In the genomic region with DNA sequence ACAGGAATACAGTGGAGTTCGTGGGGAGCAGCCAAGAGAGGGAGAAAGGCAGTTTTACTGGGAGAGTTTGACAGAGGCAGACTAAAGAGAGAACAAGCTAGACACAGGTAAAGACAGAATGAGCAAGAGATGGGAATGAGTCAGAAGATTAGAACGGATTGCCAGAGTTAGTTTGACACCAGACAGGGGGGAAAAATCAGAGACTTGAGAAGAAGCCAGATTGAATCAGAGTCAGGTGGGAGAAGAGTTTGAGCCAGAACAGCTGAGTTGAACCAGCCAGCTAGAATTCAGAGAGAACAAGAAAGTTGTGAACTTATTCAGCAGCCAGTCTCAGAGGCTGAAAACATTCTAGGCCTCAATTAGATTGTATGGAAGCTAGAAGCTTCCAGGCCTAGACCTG, we compare ENCODE assay signal across 21 mouse cellular contexts. TPM values are rescaled to one million over a fixed set of nuclear protein-coding genes. Genes with fewer than 3 reads are reported as not detected.
DNase-seq lines count a peak whose midpoint lies in the region; ATAC-seq and TF ChIP-seq lines count a peak whose summit lies in the region.
"Had no signal": no experiment of that assay in that cellular context is flagged by ENCODE, and none has a peak within 500 bp of the region (broad histone marks: within the 10 kb centered on the region; RNA-seq: fewer than 3 reads in every experiment).

A gene (plus strand): TSS at position 301 of the 400 bp plus-strand sequence.

- no peaks in the 10 kb centered on the region for H3K27me3 ChIP-seq in heart, embryonic 15.5 days
- no peaks in the 10 kb centered on the region for H3K27me3 ChIP-seq in liver, adult 2 months (ENCODE audit: control insufficient read depth, insufficient read depth, low read length)
- no peaks in the 10 kb centered on the region for H3K27me3 ChIP-seq in liver, postnatal 0 days (ENCODE audit: insufficient read depth, low read length)
- H3K27me3 ChIP-seq in stomach, postnatal 0 days (ENCODE audit: control insufficient read depth, insufficient read depth, low read length) = no peaks in the 10 kb centered on the region
- H3K27me3 ChIP-seq: embryonic facial prominence, embryonic 15.5 days; hindbrain, embryonic 15.5 days; limb, embryonic 13.5 days had no signal

- H3K36me3 ChIP-seq in heart, embryonic 15.5 days = no peaks in the 10 kb centered on the region
- H3K36me3 ChIP-seq in liver, adult 2 months (ENCODE audit: control insufficient read depth, insufficient read depth, low read length) = peaks cover 24% of the 10 kb centered on the region
- no peaks in the 10 kb centered on the region for H3K36me3 ChIP-seq in liver, postnatal 0 days (replicated peaks; ENCODE audit: insufficient read depth, low read length)
- no peaks in the 10 kb centered on the region for H3K36me3 ChIP-seq in stomach, postnatal 0 days (ENCODE audit: control insufficient read depth, insufficient read depth, low read length)
- H3K36me3 ChIP-seq: embryonic facial prominence, embryonic 15.5 days; hindbrain, embryonic 15.5 days; limb, embryonic 13.5 days had no signal

- no peak for ATAC-seq in heart, embryonic 15.5 days (replicated peaks; ENCODE audit: insufficient number of reproducible peaks, insufficient read depth, low FRiP score, low read depth)
- ATAC-seq in liver, postnatal 0 days = no peak
- no peak for ATAC-seq in stomach, postnatal 0 days (ENCODE audit: low FRiP score, low TSS enrichment)
- ATAC-seq: activated CD4-positive, CD25-positive, alpha-beta regulatory T cell, adult 4 months; forebrain, embryonic 16.5 days had no signal

- no peak for TF ChIP-seq POLR2A in liver, adult 2 months (IDR thresholded peaks at IDR 0.05; ENCODE audit: extremely low read depth, insufficient read depth, low read length)

- peaks cover 12% of the 10 kb centered on the region for H3K4me1 ChIP-seq in heart, embryonic 15.5 days (replicated peaks)
- H3K4me1 ChIP-seq in liver, adult 2 months (ENCODE audit: control insufficient read depth, insufficient read depth, low read length) = peaks cover 10% of the 10 kb centered on the region
- no peaks in the 10 kb centered on the region for H3K4me1 ChIP-seq in liver, postnatal 0 days (ENCODE audit: insufficient read depth)
- no peaks in the 10 kb centered on the region; the same call in 1 of the 2 replicates for H3K4me1 ChIP-seq in stomach, postnatal 0 days (replicated peaks; ENCODE audit: control insufficient read depth, insufficient read depth)
- H3K4me1 ChIP-seq: embryonic facial prominence, embryonic 15.5 days; hindbrain, embryonic 15.5 days; limb, embryonic 13.5 days had no signal

- no peak for TF ChIP-seq CTCF in liver, adult 2 months (IDR thresholded peaks at IDR 0.05; ENCODE audit: low read depth, low read length)
- TF ChIP-seq CTCF in liver, postnatal 0 days (IDR thresholded peaks at IDR 0.05; ENCODE audit: low read depth) = no peak
- TF ChIP-seq CTCF in stomach, postnatal 0 days (IDR thresholded peaks at IDR 0.05; ENCODE audit: low read depth) = no peak

- WGBS in heart, embryonic 15.5 days = 77% methylated on average over 2 of the region's 2 CpGs
- 44% methylated on average over 2 of the region's 2 CpGs for WGBS in liver, adult 2 months
- 66% methylated on average over 2 of the region's 2 CpGs for WGBS in liver, postnatal 0 days (ENCODE audit: insufficient replicate concordance)
- WGBS in stomach, postnatal 0 days = 61% methylated on average over 2 of the region's 2 CpGs

- no peak for TF ChIP-seq EP300 in liver, postnatal 0 days (IDR thresholded peaks at IDR 0.05; ENCODE audit: low read depth)
- no peak for TF ChIP-seq EP300 in stomach, postnatal 0 days (optimal IDR thresholded peaks at IDR 0.05)

- no peak for DNase-seq in heart, adult 11 months
- DNase-seq in liver, adult 2 months (ENCODE audit: extremely low read depth, low read depth, low spot score) = no peak
- no peak for DNase-seq in liver
- no peak for DNase-seq in liver, postnatal 0 days
- no peak for DNase-seq in stomach, postnatal 0 days (ENCODE audit: low spot score)
- no peak for DNase-seq in left cerebral cortex, adult 18-20 months (ENCODE audit: low spot score in 2 of 2)
- DNase-seq: cerebellum, adult 11 months; cerebellum, adult 9-11 months; gastrocnemius, postnatal 14 days; layer of hippocampus, postnatal 36 days; spleen, adult 18-20 months; thymus, adult 18-20 months; thymus, postnatal 36 days had no signal

- H3K79me2 ChIP-seq in liver, adult 2 months (ENCODE audit: control insufficient read depth, insufficient read depth, low read length) = peaks cover 5% of the 10 kb centered on the region; the same call in 1 of the 2 replicates

- no peak within 1 kb of the TSS for H3K4me3 ChIP-seq in heart, embryonic 15.5 days
- no peak within 1 kb of the TSS; the same call in 1 of the 2 replicates for H3K4me3 ChIP-seq in liver, adult 2 months (ENCODE audit: insufficient read depth, low read depth, low read length)
- H3K4me3 ChIP-seq in liver, postnatal 0 days (ENCODE audit: low read depth, low read length) = no peak within 1 kb of the TSS
- no peak within 1 kb of the TSS for H3K4me3 ChIP-seq in stomach, postnatal 0 days (ENCODE audit: low read depth, low read length)
- H3K4me3 ChIP-seq: embryonic facial prominence, embryonic 15.5 days; hindbrain, embryonic 15.5 days; limb, embryonic 13.5 days had no signal

- no peak within 1 kb of the TSS for H3K4me2 ChIP-seq in heart, embryonic 15.5 days
- peak within 1 kb of the TSS; percentile 64 for H3K4me2 ChIP-seq in liver, postnatal 0 days (ENCODE audit: low read depth, low read length)
- no peak within 1 kb of the TSS for H3K4me2 ChIP-seq in stomach, postnatal 0 days (replicated peaks; ENCODE audit: low read depth)
- H3K4me2 ChIP-seq: embryonic facial prominence, embryonic 15.5 days; hindbrain, embryonic 15.5 days; limb, embryonic 13.5 days; midbrain, embryonic 11.5 days had no signal

- H3K9me3 ChIP-seq in heart, embryonic 15.5 days (replicated peaks) = no peaks in the 10 kb centered on the region
- H3K9me3 ChIP-seq in liver, postnatal 0 days (ENCODE audit: low read length) = no peaks in the 10 kb centered on the region
- no peaks in the 10 kb centered on the region for H3K9me3 ChIP-seq in stomach, postnatal 0 days (ENCODE audit: control insufficient read depth, low read length)
- H3K9me3 ChIP-seq: embryonic facial prominence, embryonic 15.5 days; hindbrain, embryonic 15.5 days; limb, embryonic 13.5 days had no signal

- H3K9ac ChIP-seq in heart, embryonic 15.5 days = no peak within 1 kb of the TSS
- H3K9ac ChIP-seq in liver, adult 2 months (ENCODE audit: low read depth, low read length) = peak within 1 kb of the TSS; percentile 49
- no peak within 1 kb of the TSS; the same call in 1 of the 2 replicates for H3K9ac ChIP-seq in liver, postnatal 0 days (replicated peaks)
- no peak within 1 kb of the TSS for H3K9ac ChIP-seq in stomach, postnatal 0 days (ENCODE audit: low read length)
- H3K9ac ChIP-seq: embryonic facial prominence, embryonic 15.5 days; hindbrain, embryonic 15.5 days; limb, embryonic 13.5 days had no signal

- peak within 1 kb of the TSS; percentile 14; the same call in 1 of the 2 replicates for H3K27ac ChIP-seq in heart, embryonic 15.5 days
- H3K27ac ChIP-seq in liver, adult 2 months (replicated peaks; ENCODE audit: insufficient read depth, low read depth, low read length) = peak within 1 kb of the TSS; percentile 86
- H3K27ac ChIP-seq in liver, postnatal 0 days (ENCODE audit: low read depth) = peak within 1 kb of the TSS; percentile 80
- H3K27ac ChIP-seq in stomach, postnatal 0 days (replicated peaks) = 0 out of 2 replicates have a peak within 1 kb of the TSS, but pooled peaks have one; percentile 18
- H3K27ac ChIP-seq: embryonic facial prominence, embryonic 15.5 days; hindbrain, embryonic 15.5 days; limb, embryonic 13.5 days had no signal

RNA-seq across cellular contexts. Expression of the gene that starts here (rescaled TPM):
- 0.64 and 0.67 TPM in 2 replicates for polyA plus RNA-seq in heart, embryonic 15.5 days (2015; fragmentation: Nextera tagmentation; extraction: Ambion mirVana)
- total RNA-seq in liver, adult 2 months (2014; rRNA removed) = 226 and 238 TPM in 2 replicates
- 166 and 174 TPM in 2 replicates for polyA plus RNA-seq in liver, adult 2 months (2012; rRNA removed)
- polyA plus RNA-seq in liver, postnatal 0 days (2015; fragmentation: Nextera tagmentation; extraction: Ambion mirVana) = 66.9 and 67.6 TPM in 2 replicates
- 1.2 TPM in 2 replicates for polyA plus RNA-seq in stomach, postnatal 0 days (2015; fragmentation: Nextera tagmentation; extraction: Ambion mirVana)
- under 1 TPM; 0.30 to 0.45 TPM for total RNA-seq in left cerebral cortex, adult 18-20 months (2021)
- total RNA-seq: common myeloid progenitor, adult 5-6 weeks had no signal
- polyA plus RNA-seq: activated CD4-positive, CD25-positive, alpha-beta regulatory T cell, adult 4 months had no signal

Comparison
In these comparisons a context has a peak if more than half of its experiments do, and no peak if none do; other contexts are left out.
1. RNA of the gene that starts here (total RNA-seq): 226 to 238 TPM in liver, adult 2 months; 0.30 to 0.45 TPM in left cerebral cortex, adult 18-20 months; every median in the first group is over 100 times any median in the second.
2. RNA of the gene that starts here (polyA plus RNA-seq): 166 to 174 TPM in liver, adult 2 months and 66.9 to 67.6 TPM in liver, postnatal 0 days; 1.2 TPM in stomach, postnatal 0 days and 0.64 to 0.67 TPM in heart, embryonic 15.5 days; every median in the first group is over 10 times any median in the second.
3. H3K27ac ChIP-seq: peak in every context shown above with its lines; median percentile 86 in liver, adult 2 months; 80 in liver, postnatal 0 days; 18 in stomach, postnatal 0 days; 14 in heart, embryonic 15.5 days.